Comparison of ENCODE assay signal across 23 mouse cellular contexts in genomic region chr1:191197916-191198315, GRCm38 (mm10). TPM values are rescaled to one million over a fixed set of nuclear protein-coding genes. Genes with fewer than 3 reads are reported as not detected.
DNase-seq lines count a peak whose midpoint lies in the region; ATAC-seq and TF ChIP-seq lines count a peak whose summit lies in the region.
"Had no signal": no experiment of that assay in that cellular context is flagged by ENCODE, and none has a peak within 500 bp of the region (broad histone marks: within the 10 kb centered on the region; RNA-seq: fewer than 3 reads in every experiment).

No protein-coding gene starts in this region.

- ATAC-seq in liver, embryonic 15.5 days (ENCODE audit: insufficient read depth) = no peak
- no peak for ATAC-seq in midbrain, embryonic 13.5 days
- ATAC-seq in heart, embryonic 12.5 days (ENCODE audit: insufficient number of reproducible peaks, low FRiP score) = no peak
- ATAC-seq: CD4-positive, CD25-positive, alpha-beta regulatory T cell, adult 4 months had no signal

- no peak overlapping the region for H3ac ChIP-seq in myocyte (ENCODE audit: control insufficient read depth, insufficient read length)

- no peak for TF ChIP-seq POLR2A in lung, adult 2 months (IDR thresholded peaks at IDR 0.05; ENCODE audit: borderline replicate concordance, extremely low read depth, low read depth, low read length)
- no peak for TF ChIP-seq POLR2A in MEL (IDR thresholded peaks at IDR 0.05; ENCODE audit: control insufficient read depth in 1 of 2, insufficient read depth in 1 of 2, low read depth in 1 of 2, low read length in 2 of 2, poor library complexity in 1 of 2)
- TF ChIP-seq POLR2A in myocyte (IDR thresholded peaks at IDR 0.05; ENCODE audit: insufficient read length, low read depth) = no peak

- H3K79me2 ChIP-seq in MEL (ENCODE audit: control insufficient read depth, insufficient read depth, low read length, poor library complexity) (no peaks in the 10 kb centered on the region), myocyte (ENCODE audit: control insufficient read depth, insufficient read depth) (no peaks in the 10 kb centered on the region)

- H3K4me3 ChIP-seq in lung, adult 2 months (replicated peaks; ENCODE audit: extremely low read depth, low read depth, low read length) = no peak overlapping the region
- H3K4me3 ChIP-seq in MEL (ENCODE audit: control insufficient read depth in 1 of 2, insufficient read depth in 1 of 2, low read depth in 2 of 2, low read length in 2 of 2) (peak overlapping the region; percentile 22 to 29; a peak in 3 of 4 replicates), myocyte (no peak overlapping the region)
- H3K4me3 ChIP-seq in liver, embryonic 15.5 days (replicated peaks) = no peak overlapping the region
- no peak overlapping the region for H3K4me3 ChIP-seq in midbrain, embryonic 13.5 days (replicated peaks)
- H3K4me3 ChIP-seq in heart, embryonic 12.5 days = no peak overlapping the region
- H3K4me3 ChIP-seq: embryonic facial prominence, embryonic 12.5 days had no signal

- H3K9ac ChIP-seq in MEL (ENCODE audit: control insufficient read depth, low read depth, low read length, poor library complexity, severe bottlenecking) = peak overlapping the region; percentile 15; the same call in 1 of the 2 replicates
- H3K9ac ChIP-seq in liver, embryonic 15.5 days = no peak overlapping the region
- H3K9ac ChIP-seq in midbrain, embryonic 13.5 days (replicated peaks) = no peak overlapping the region
- H3K9ac ChIP-seq in heart, embryonic 12.5 days = no peak overlapping the region
- H3K9ac ChIP-seq: embryonic facial prominence, embryonic 12.5 days; liver, embryonic 14.5 days had no signal

- no peak overlapping the region for H3K27ac ChIP-seq in MEL (ENCODE audit: control insufficient read depth, low read depth, low read length)
- H3K27ac ChIP-seq in liver, embryonic 15.5 days (replicated peaks) = no peak overlapping the region
- no peak overlapping the region for H3K27ac ChIP-seq in midbrain, embryonic 13.5 days
- H3K27ac ChIP-seq in heart, embryonic 12.5 days (ENCODE audit: poor library complexity, severe bottlenecking) = no peak overlapping the region
- H3K27ac ChIP-seq: embryonic facial prominence, embryonic 12.5 days; liver, embryonic 14.5 days had no signal

- TF ChIP-seq CTCF in lung, adult 2 months (IDR thresholded peaks at IDR 0.05; ENCODE audit: insufficient read depth, low read length) = no peak
- TF ChIP-seq CTCF in MEL (IDR thresholded peaks at IDR 0.05 in 2 of 3, conservative IDR thresholded peaks at IDR 0.05 in 1 of 3; ENCODE audit: control insufficient read depth in 1 of 3, insufficient read depth in 1 of 3, low read depth in 2 of 3, low read length in 3 of 3, poor library complexity in 1 of 3, severe bottlenecking in 1 of 3) = no peak

- no peak for TF ChIP-seq RAD21 in MEL (IDR thresholded peaks at IDR 0.05; ENCODE audit: low read depth, low read length)

- peak overlapping the region; percentile 10; the same call in 1 of the 2 replicates for H3K4me2 ChIP-seq in liver, embryonic 15.5 days
- peak overlapping the region; percentile 4 for H3K4me2 ChIP-seq in myocyte (ENCODE audit: low read depth)
- H3K4me2 ChIP-seq in midbrain, embryonic 13.5 days (replicated peaks) = no peak overlapping the region
- H3K4me2 ChIP-seq in heart, embryonic 12.5 days = no peak overlapping the region
- H3K4me2 ChIP-seq: embryonic facial prominence, embryonic 12.5 days; midbrain, embryonic 11.5 days had no signal

- H3K27me3 ChIP-seq in MEL (ENCODE audit: control insufficient read depth in 1 of 2, insufficient read depth in 2 of 2, low read length in 2 of 2) = no peaks in the 10 kb centered on the region; a peak in 1 of 4 replicates
- H3K27me3 ChIP-seq in liver, embryonic 15.5 days = peaks cover 19% of the 10 kb centered on the region
- peaks cover 15% of the 10 kb centered on the region for H3K27me3 ChIP-seq in myocyte (ENCODE audit: control insufficient read depth, insufficient read depth, insufficient read length)
- H3K27me3 ChIP-seq in midbrain, embryonic 13.5 days = 0 out of 2 replicates have a peak, but pooled peaks cover under 1% of the 10 kb centered on the region
- peaks cover 5% of the 10 kb centered on the region; the same call in 1 of the 2 replicates for H3K27me3 ChIP-seq in heart, embryonic 12.5 days (replicated peaks)
- H3K27me3 ChIP-seq: embryonic facial prominence, embryonic 12.5 days had no signal

- H3K36me3 ChIP-seq in MEL (ENCODE audit: control insufficient read depth in 1 of 2, insufficient read depth in 2 of 2, low read length in 2 of 2) (no peaks in the 10 kb centered on the region), myocyte (ENCODE audit: control insufficient read depth, insufficient read depth) (no peaks in the 10 kb centered on the region)
- H3K36me3 ChIP-seq in liver, embryonic 15.5 days (replicated peaks) = no peaks in the 10 kb centered on the region
- H3K36me3 ChIP-seq in midbrain, embryonic 13.5 days = no peaks in the 10 kb centered on the region
- H3K36me3 ChIP-seq in heart, embryonic 12.5 days = no peaks in the 10 kb centered on the region
- H3K36me3 ChIP-seq: embryonic facial prominence, embryonic 12.5 days had no signal

- DNase-seq in lung, postnatal 25 days (ENCODE audit: low spot score) = peak; percentile 55
- no peak for DNase-seq in lung, adult 2 months
- peak; percentile 49 for DNase-seq in MEL (ENCODE audit: low read depth, low spot score)
- no peak for DNase-seq in left cerebral cortex, adult 9 months (ENCODE audit: low spot score in 2 of 2)
- DNase-seq: adrenal gland, postnatal 36 days; cerebellum, adult 11-12 months; gastrocnemius, postnatal 14 days; kidney, adult 11 months; kidney, postnatal 25 days; right cerebral cortex, postnatal 14 days had no signal

- no peaks in the 10 kb centered on the region for H3K4me1 ChIP-seq in lung, adult 2 months (ENCODE audit: control insufficient read depth, insufficient read depth, low read length)
- peaks cover 0 to 13% of the 10 kb centered on the region in 2 experiments; a peak in 1 of 4 replicates for H3K4me1 ChIP-seq in MEL (ENCODE audit: control insufficient read depth in 1 of 2, insufficient read depth in 2 of 2, low read length in 2 of 2)
- 0 out of 2 replicates have a peak, but pooled peaks cover 5% of the 10 kb centered on the region for H3K4me1 ChIP-seq in liver, embryonic 15.5 days (replicated peaks)
- no peaks in the 10 kb centered on the region for H3K4me1 ChIP-seq in midbrain, embryonic 13.5 days (replicated peaks)
- no peaks in the 10 kb centered on the region for H3K4me1 ChIP-seq in heart, embryonic 12.5 days (replicated peaks)
- H3K4me1 ChIP-seq: embryonic facial prominence, embryonic 12.5 days had no signal

- H3K9me3 ChIP-seq in MEL (replicated peaks; ENCODE audit: insufficient read depth, low read length) = no peaks in the 10 kb centered on the region
- H3K9me3 ChIP-seq in liver, embryonic 15.5 days (replicated peaks) = no peaks in the 10 kb centered on the region
- no peaks in the 10 kb centered on the region for H3K9me3 ChIP-seq in midbrain, embryonic 13.5 days
- H3K9me3 ChIP-seq in heart, embryonic 12.5 days (replicated peaks) = 0 out of 2 replicates have a peak, but pooled peaks cover 4% of the 10 kb centered on the region
- H3K9me3 ChIP-seq: embryonic facial prominence, embryonic 12.5 days had no signal

- WGBS in lung, adult 2 months = 54% methylated on average over 7 of the region's 7 CpGs
- WGBS in liver, embryonic 15.5 days (ENCODE audit: insufficient replicate concordance) = 8% methylated on average over 7 of the region's 7 CpGs
- 78% methylated on average over 7 of the region's 7 CpGs for WGBS in midbrain, embryonic 13.5 days
- 49% methylated on average over 7 of the region's 7 CpGs for WGBS in heart, embryonic 12.5 days

- TF ChIP-seq EP300 in MEL (IDR thresholded peaks at IDR 0.05; ENCODE audit: low read depth in 1 of 2, low read length in 2 of 2) = no peak

TF ChIP-seq in MEL, 35 proteins besides CTCF, POLR2A, EP300 and RAD21 (continues in another document):
- TF ChIP-seq NELFE (IDR thresholded peaks at IDR 0.05; ENCODE audit: low read depth, low read length) (no peak), BHLHE40 (IDR thresholded peaks at IDR 0.05; ENCODE audit: borderline replicate concordance, low read depth, low read length) (no peak), ETS1 (IDR thresholded peaks at IDR 0.05; ENCODE audit: low read depth, low read length) (no peak), KAT2A (conservative IDR thresholded peaks at IDR 0.05; ENCODE audit: low read depth, low read length) (no peak), MEF2A (IDR thresholded peaks at IDR 0.05; ENCODE audit: extremely low read depth, insufficient replicate concordance, low read depth, low read length, poor library complexity, severe bottlenecking) (no peak)

TF ChIP-seq in myocyte, 11 proteins besides CTCF, POLR2A, EP300 and RAD21:
- TF ChIP-seq POLR2AphosphoS2 (IDR thresholded peaks at IDR 0.05; ENCODE audit: insufficient read length, low read depth) = no peak
- no peak for TF ChIP-seq TCF12 (IDR thresholded peaks at IDR 0.05; ENCODE audit: insufficient read depth, poor library complexity, severe bottlenecking)
- no peak for TF ChIP-seq TCF3 (IDR thresholded peaks at IDR 0.05; ENCODE audit: insufficient read length, low read depth)
- no peak for TF ChIP-seq REST (IDR thresholded peaks at IDR 0.05; ENCODE audit: insufficient read depth, insufficient read length)
- TF ChIP-seq MYOD1 (IDR thresholded peaks at IDR 0.05; ENCODE audit: control insufficient read depth in 1 of 3, insufficient read length in 2 of 3, low read depth in 2 of 3) = no peak

RNA-seq across cellular contexts. Expression of gene Atf3, which starts 19.9 kb away (rescaled TPM):
- polyA plus RNA-seq in lung, adult 2 months (2012; rRNA removed) = 4.8 and 8.6 TPM in 2 replicates
- total RNA-seq in MEL (2012; rRNA removed) = 0.46 and 2.5 TPM in 2 replicates
- 1 to 10 TPM in 1 of 2 experiments, not detected in 1; 1.4 TPM for polyA plus RNA-seq in MEL (2012; ENCODE audit: insufficient read depth in 1 of 2, insufficient read length in 2 of 2, low read depth in 1 of 2, low replicate concordance in 2 of 2, missing spikeins in 1 of 2)
- 1.4 and 2.2 TPM in 2 replicates for polyA plus RNA-seq in liver, embryonic 15.5 days (2015; fragmentation: Nextera tagmentation; extraction: Ambion mirVana)
- polyA plus RNA-seq in myocyte (2012; fragmentation: generic; extraction: Trizol) = 59.6 TPM
- 0.83 and 1.2 TPM in 2 replicates for polyA plus RNA-seq in midbrain, embryonic 13.5 days (2015; fragmentation: Nextera tagmentation; extraction: Ambion mirVana)
- polyA plus RNA-seq in heart, embryonic 12.5 days (2016; fragmentation: Nextera tagmentation; extraction: Ambion mirVana) = 17.0 and 17.6 TPM in 2 replicates
- polyA plus RNA-seq: CD4-positive, CD25-positive, alpha-beta regulatory T cell, adult 4 months had no signal

RNA-seq across cellular contexts. Expression of gene Fam71a, which starts 33.3 kb away (rescaled TPM):
- not detected in 2 replicates for polyA plus RNA-seq in lung, adult 2 months (2012; rRNA removed)
- not detected in 2 replicates for total RNA-seq in MEL (2012; rRNA removed)
- not detected for polyA plus RNA-seq in MEL (2012; ENCODE audit: insufficient read depth in 1 of 2, insufficient read length in 2 of 2, low read depth in 1 of 2, low replicate concordance in 2 of 2, missing spikeins in 1 of 2)
- polyA plus RNA-seq in liver, embryonic 15.5 days (2015; fragmentation: Nextera tagmentation; extraction: Ambion mirVana) = not detected in 2 replicates
- polyA plus RNA-seq in myocyte (2012; fragmentation: generic; extraction: Trizol) = not detected
- polyA plus RNA-seq in midbrain, embryonic 13.5 days (2015; fragmentation: Nextera tagmentation; extraction: Ambion mirVana) = not detected in 2 replicates
- polyA plus RNA-seq in heart, embryonic 12.5 days (2016; fragmentation: Nextera tagmentation; extraction: Ambion mirVana) = not detected in 2 replicates
- total RNA-seq: adrenal gland, postnatal 36 days; gastrocnemius, postnatal 14 days; layer of hippocampus, postnatal 25 days; left cerebral cortex, postnatal 36 days had no signal
- polyA plus RNA-seq: CD4-positive, CD25-positive, alpha-beta regulatory T cell, adult 4 months; embryonic facial prominence, embryonic 12.5 days; heart, embryonic 14.5 days; hindbrain, embryonic 11.5 days; liver, embryonic 14.5 days; midbrain, embryonic 11.5 days; stomach, embryonic 14.5 days had no signal

Comparison
In these comparisons a context has a peak if more than half of its experiments do, and no peak if none do; other contexts are left out.
1. DNase-seq: peak in lung, postnatal 25 days (single experiment) and MEL (single experiment); none in lung, adult 2 months (single experiment) and left cerebral cortex, adult 9 months (0 of 2).
2. H3K4me3 ChIP-seq: peak in MEL (2 of 2); none in lung, adult 2 months (single experiment), liver, embryonic 15.5 days (single experiment), myocyte (single experiment), midbrain, embryonic 13.5 days (single experiment) and heart, embryonic 12.5 days (single experiment).
3. H3K4me2 ChIP-seq: peak in liver, embryonic 15.5 days (single experiment) and myocyte (single experiment); none in midbrain, embryonic 13.5 days (single experiment) and heart, embryonic 12.5 days (single experiment).